ENCODE assay signal across 19 mouse cellular contexts in genomic region chr16:4026672-4027071, GRCm38 (mm10). TPM values are rescaled to one million over a fixed set of nuclear protein-coding genes. Genes with fewer than 3 reads are reported as not detected.
"Had no signal": no experiment of that assay in that cellular context is flagged by ENCODE, and none has a peak within 500 bp of the region (broad histone marks: within the 10 kb centered on the region; RNA-seq: fewer than 3 reads in every experiment).

No protein-coding gene starts in this region.

- H3K9me3 ChIP-seq: liver, embryonic 13.5 days; stomach, embryonic 15.5 days had no signal

- H3K4me1 ChIP-seq: stomach, embryonic 15.5 days had no signal

- H3K27me3 ChIP-seq: liver, embryonic 13.5 days; stomach, embryonic 15.5 days had no signal

- H3K36me3 ChIP-seq: liver, embryonic 13.5 days; stomach, embryonic 15.5 days had no signal

- H3K27ac ChIP-seq: kidney, postnatal 0 days; layer of hippocampus, adult 2 months; liver, embryonic 13.5 days; stomach, embryonic 15.5 days had no signal

- H3K4me3 ChIP-seq: layer of hippocampus, adult 2 months; liver, embryonic 13.5 days; stomach, embryonic 15.5 days had no signal

- H3K4me2 ChIP-seq: liver, embryonic 13.5 days; midbrain, embryonic 11.5 days; stomach, embryonic 15.5 days had no signal

- DNase-seq: layer of hippocampus, adult 9-11 months; liver, embryonic 13.5 days; lung, adult 2 months; lung, postnatal 14 days; lung, postnatal 4 days; midbrain, embryonic 14.5 days; right cerebral cortex, postnatal 14 days; right cerebral cortex, postnatal 4 days; spleen, adult 18-20 months; thymus, postnatal 25 days had no signal

- H3K9ac ChIP-seq: liver, embryonic 13.5 days; stomach, embryonic 15.5 days had no signal

RNA-seq across cellular contexts. Expression of gene Dnase1, which starts 10.1 kb away (rescaled TPM):
- total RNA-seq: layer of hippocampus, adult 2 months; layer of hippocampus, postnatal 25 days; left cerebral cortex, adult 18-20 months; left cerebral cortex, postnatal 36 days; liver, adult 2 months; midbrain, postnatal 0 days had no signal
